Mouse (Mus musculus): Measurements from ENCODE around the gene Rgs3.

GRCm38 (mm10) chr4:62610142-62610675 lies 50.6 kb downstream of the Rgs3 start:
- TF ChIP-seq POLR2A (IDR thresholded peaks at IDR 0.05; ENCODE audit: borderline replicate concordance, low read depth, low read length) = no peak
- no peak for TF ChIP-seq CTCF (IDR thresholded peaks at IDR 0.05; ENCODE audit: low read depth, low read length)
